Mouse (Mus musculus): Measurements from ENCODE around the gene Ptgir. TPM values are rescaled to one million over a fixed set of nuclear protein-coding genes. Genes with fewer than 3 reads are reported as not detected.

Gene Ptgir
- total and polyA plus RNA-seq, 3 experiments = 1.9 to 5.2 (median 2.9) TPM

DNA sequence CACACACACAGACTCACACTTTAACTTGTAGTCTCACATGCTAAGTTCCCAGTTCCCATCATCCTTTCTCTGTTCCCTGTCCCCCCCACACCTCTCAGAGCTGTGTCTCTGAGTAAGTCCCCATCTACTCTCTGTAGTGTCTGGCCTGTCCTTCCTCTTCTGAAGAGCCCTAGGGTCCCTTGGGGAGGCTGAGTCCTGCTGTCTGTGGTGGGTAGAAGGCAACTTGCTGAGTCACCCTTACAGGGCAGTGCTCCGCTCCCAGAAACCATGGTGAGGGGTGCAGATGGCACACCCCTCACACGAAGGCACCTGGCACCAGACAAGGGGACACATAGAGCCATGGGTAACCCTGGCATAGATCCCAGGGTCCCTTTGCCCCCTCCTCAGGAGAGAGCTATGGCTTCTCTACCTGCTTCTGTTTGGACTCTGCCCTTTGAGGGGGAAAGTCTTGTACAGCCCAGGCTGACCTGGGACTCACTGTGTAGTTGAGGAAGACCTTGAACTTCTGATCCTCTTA, 2.8 kb upstream of the Ptgir start:
- Histone ChIP-seq H3K4me3 (no peak overlapping the region), H3K36me3 (ENCODE audit: control insufficient read depth, insufficient read depth, low read length) (no peaks in the 10 kb centered on the region), H3K4me1 (ENCODE audit: control insufficient read depth, insufficient read depth, low read length) (peaks cover 6% of the 10 kb centered on the region; the same call in 1 of the 2 replicates), H3K9ac (ENCODE audit: low read depth, low read length) (no peak overlapping the region), H3K27ac (no peak overlapping the region), H3K27me3 (ENCODE audit: control insufficient read depth, insufficient read depth, low read length) (no peaks in the 10 kb centered on the region), H3K79me2 (replicated peaks; ENCODE audit: control insufficient read depth, insufficient read depth, low read length) (no peaks in the 10 kb centered on the region)
- 81% methylated on average over 2 of the region's 2 CpGs for WGBS
- TF ChIP-seq CTCF (IDR thresholded peaks at IDR 0.05) (no peak), POLR2A (IDR thresholded peaks at IDR 0.05; ENCODE audit: insufficient read depth, low read depth, low read length) (no peak), EP300 (IDR thresholded peaks at IDR 0.05; ENCODE audit: insufficient read depth, low read depth, low read length) (no peak)
- intact Hi-C loops (cut with DNase I) = no loop called here
- DNase-seq = no peak

DNA sequence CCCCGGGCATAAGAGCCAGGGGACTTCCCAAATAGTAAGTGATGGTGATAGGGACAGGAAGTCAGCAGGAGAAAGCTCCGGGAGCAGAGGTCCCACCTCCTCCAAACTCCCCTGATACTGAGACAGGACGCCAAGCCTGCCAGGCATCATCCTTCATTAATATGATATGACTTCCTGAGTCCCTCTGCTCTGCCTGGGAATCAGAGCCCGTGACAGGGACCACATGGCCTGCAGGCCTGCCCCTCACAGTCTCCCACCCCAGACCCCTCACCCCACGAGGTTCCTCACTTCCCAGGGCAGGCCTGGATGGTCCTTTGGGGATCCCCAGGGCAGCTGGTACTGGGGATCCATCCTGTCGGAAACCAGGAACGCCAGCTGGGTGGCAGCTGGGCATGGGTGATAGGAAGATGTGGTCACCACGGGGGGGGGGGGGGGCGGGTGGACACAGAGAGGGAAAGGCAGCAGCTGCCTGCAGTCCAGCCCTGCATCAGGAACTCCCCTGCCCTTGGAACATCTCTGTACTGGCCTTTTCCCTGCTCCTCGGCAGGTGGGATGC, 2.1 kb upstream of the Ptgir start:
- no peaks in the 10 kb centered on the region for H3K36me3 ChIP-seq (ENCODE audit: control insufficient read depth, insufficient read depth, low read length)
- H3K79me2 ChIP-seq (replicated peaks; ENCODE audit: control insufficient read depth, insufficient read depth, low read length) = no peaks in the 10 kb centered on the region
- no peaks in the 10 kb centered on the region for H3K27me3 ChIP-seq (ENCODE audit: control insufficient read depth, insufficient read depth, low read length)
- intact Hi-C loops (cut with DNase I) = no loop called here
- H3K4me3 ChIP-seq = no peak overlapping the region
- WGBS = 35% methylated on average over 9 of the region's 10 CpGs
- no peak overlapping the region for H3K9ac ChIP-seq (ENCODE audit: low read depth, low read length)
- H3K27ac ChIP-seq = no peak overlapping the region
- peak in 1 of 2 experiments; percentile 29 for DNase-seq
- H3K4me1 ChIP-seq (ENCODE audit: control insufficient read depth, insufficient read depth, low read length) = peaks cover 6% of the 10 kb centered on the region
- no peak for TF ChIP-seq EP300 (IDR thresholded peaks at IDR 0.05; ENCODE audit: insufficient read depth, low read depth, low read length)
- TF ChIP-seq POLR2A (IDR thresholded peaks at IDR 0.05; ENCODE audit: insufficient read depth, low read depth, low read length) = no peak
- TF ChIP-seq CTCF (IDR thresholded peaks at IDR 0.05) = no peak

GRCm38 (mm10) chr7:16905491-16906021, 734 bp upstream of the Ptgir start:
- no peaks in the 10 kb centered on the region for H3K79me2 ChIP-seq (replicated peaks; ENCODE audit: control insufficient read depth, insufficient read depth, low read length)
- H3K27ac ChIP-seq = peak overlapping the region; percentile 71
- H3K4me1 ChIP-seq (ENCODE audit: control insufficient read depth, insufficient read depth, low read length) = peaks cover 9% of the 10 kb centered on the region
- intact Hi-C loops (cut with DNase I) = loop anchor here (5.0 kb wide), 1 partner anchor 278 kb away; no protein-coding TSS in a partner anchor
- DNase-seq = peak; percentile 70 to 77
- H3K36me3 ChIP-seq (ENCODE audit: control insufficient read depth, insufficient read depth, low read length) = no peaks in the 10 kb centered on the region
- TF ChIP-seq EP300 (IDR thresholded peaks at IDR 0.05; ENCODE audit: insufficient read depth, low read depth, low read length) (0 out of 2 replicates have a peak, but pooled peaks have one; percentile 6), POLR2A (IDR thresholded peaks at IDR 0.05; ENCODE audit: insufficient read depth, low read depth, low read length) (0 out of 2 replicates have a peak, but pooled peaks have one; percentile 4), CTCF (IDR thresholded peaks at IDR 0.05) (no peak)
- no peaks in the 10 kb centered on the region for H3K27me3 ChIP-seq (ENCODE audit: control insufficient read depth, insufficient read depth, low read length)
- H3K4me3 ChIP-seq = no peak overlapping the region
- H3K9ac ChIP-seq (ENCODE audit: low read depth, low read length) = no peak overlapping the region; the same call in 1 of the 2 replicates
- WGBS = 47% methylated on average over 9 of the region's 9 CpGs

GRCm38 (mm10) chr7:16906889-16907559, 734 bp downstream of the Ptgir start:
- peak; percentile 20 to 35 for DNase-seq
- WGBS = 86% methylated on average over 41 of the region's 41 CpGs
- H3K27me3 ChIP-seq (ENCODE audit: control insufficient read depth, insufficient read depth, low read length) = no peaks in the 10 kb centered on the region
- no peaks in the 10 kb centered on the region for H3K36me3 ChIP-seq (ENCODE audit: control insufficient read depth, insufficient read depth, low read length)
- intact Hi-C loops (cut with DNase I) = loop anchor here (5.0 kb wide), 1 partner anchor 280 kb away; no protein-coding TSS in a partner anchor
- H3K27ac ChIP-seq = peak overlapping the region; percentile 56
- H3K9ac ChIP-seq (ENCODE audit: low read depth, low read length) = peak overlapping the region; percentile 32
- TF ChIP-seq POLR2A (IDR thresholded peaks at IDR 0.05; ENCODE audit: insufficient read depth, low read depth, low read length) (no peak), CTCF (IDR thresholded peaks at IDR 0.05) (no peak), EP300 (IDR thresholded peaks at IDR 0.05; ENCODE audit: insufficient read depth, low read depth, low read length) (no peak)
- peaks cover 9% of the 10 kb centered on the region for H3K4me1 ChIP-seq (ENCODE audit: control insufficient read depth, insufficient read depth, low read length)
- H3K4me3 ChIP-seq = peak overlapping the region; percentile 16; the same call in 1 of the 2 replicates
- H3K79me2 ChIP-seq (replicated peaks; ENCODE audit: control insufficient read depth, insufficient read depth, low read length) = no peaks in the 10 kb centered on the region

GRCm38 (mm10) chr7:16907842-16908241, 1.6 kb downstream of the Ptgir start:
- H3K4me1 ChIP-seq (ENCODE audit: control insufficient read depth, insufficient read depth, low read length) = peaks cover 9% of the 10 kb centered on the region
- peak overlapping the region; percentile 26 for H3K9ac ChIP-seq (ENCODE audit: low read depth, low read length)
- no peak for DNase-seq
- H3K27me3 ChIP-seq (ENCODE audit: control insufficient read depth, insufficient read depth, low read length) = no peaks in the 10 kb centered on the region
- intact Hi-C loops (cut with DNase I) = loop anchor here (5.0 kb wide), 1 partner anchor 281 kb away; no protein-coding TSS in a partner anchor
- peak overlapping the region; percentile 41 for H3K27ac ChIP-seq
- TF ChIP-seq CTCF (IDR thresholded peaks at IDR 0.05) (no peak), POLR2A (IDR thresholded peaks at IDR 0.05; ENCODE audit: insufficient read depth, low read depth, low read length) (no peak)
- H3K4me3 ChIP-seq = peak overlapping the region; percentile 14; the same call in 1 of the 2 replicates
- H3K36me3 ChIP-seq (ENCODE audit: control insufficient read depth, insufficient read depth, low read length) = no peaks in the 10 kb centered on the region
- no peaks in the 10 kb centered on the region for H3K79me2 ChIP-seq (replicated peaks; ENCODE audit: control insufficient read depth, insufficient read depth, low read length)
- WGBS = 5% methylated on average over 7 of the region's 7 CpGs

Measured in heart, adult 2 months (tissue).